Mouse (Mus musculus) lung, embryonic 16.5 days (tissue): Measurements from ENCODE around the gene Hdac5. TPM values are rescaled to one million over a fixed set of nuclear protein-coding genes. Genes with fewer than 3 reads are reported as not detected.

ENCODE experiments used
- ATAC-seq: fragments of 200-750 bp; cut with Nextera tagmentation; 2 replicates; pipeline ENCODE4 v1.8.0; 2017; ENCODE audit warnings: low read depth, mild to moderate bottlenecking, moderate library complexity
- H3K27ac ChIP-seq: fragments of 300-500 bp; sonication (generic); 2 replicates; pipeline ENCODE4 v1.5.1; 2014; ENCODE audit warnings: mild to moderate bottlenecking, control low read depth, low read length
- H3K27me3 ChIP-seq: fragments of 300-500 bp; sonication (generic); 2 replicates; pipeline ENCODE4 v1.6.1; 2014; ENCODE audit warnings: low read depth, low read length, mixed read lengths; ENCODE audit not compliant: control insufficient read depth, insufficient read depth
- H3K36me3 ChIP-seq: fragments of 300-500 bp; sonication (generic); 2 replicates; pipeline ENCODE4 v1.6.1; 2014; ENCODE audit warnings: low read length; ENCODE audit not compliant: control insufficient read depth, insufficient read depth
- H3K4me1 ChIP-seq: fragments of 300-500 bp; sonication (generic); replicated peaks from 2 replicates; pipeline ENCODE4 v1.6.1; 2014; ENCODE audit warnings: low read length, mixed read lengths; ENCODE audit not compliant: control insufficient read depth, insufficient read depth
- H3K4me2 ChIP-seq: fragments of 300-500 bp; sonication (generic); 2 replicates; pipeline ENCODE4 v1.6.1; 2014; ENCODE audit warnings: low read depth, low read length, control low read depth
- H3K4me3 ChIP-seq: fragments of 300-500 bp; sonication (generic); 2 replicates; pipeline ENCODE4 v1.5.1; 2014; ENCODE audit warnings: mild to moderate bottlenecking, low read length, control low read depth
- H3K9ac ChIP-seq: fragments of 300-500 bp; sonication (generic); 2 replicates; pipeline ENCODE4 v1.6.1; 2014; ENCODE audit warnings: low read length, control low read depth
- H3K9me3 ChIP-seq: fragments of 300-500 bp; sonication (generic); 2 replicates; pipeline ENCODE4 v1.6.1; 2016; ENCODE audit warnings: low read length; ENCODE audit not compliant: control insufficient read depth
- WGBS: fragments of 180-500 bp; shearing (Covaris S2); extraction: QIAGEN DNeasy Blood & Tissue Kit; methylation state at CpG from one replicate; pipeline ENCODE4 v1.1.7; 2014; 5-methylcytosine and 5-hydroxymethylcytosine counted together
- polyA plus RNA-seq: library from polyadenylated mRNA; unstranded; fragments of >200 nt; fragmentation: Nextera tagmentation; extraction: Ambion mirVana; gene quantifications from 2 replicates; pipeline ENCODE4 v1.2.1, GENCODE M21; 2015

Gene Hdac5
- polyA plus RNA-seq, 1 experiment from 2014 or later = 70.1 TPM

- peaks cover 55% of the 10 kb centered on the region for H3K36me3 ChIP-seq
- H3K27ac ChIP-seq = no peak overlapping the region
- H3K4me2 ChIP-seq = no peak overlapping the region
- H3K9ac ChIP-seq = no peak overlapping the region
- H3K27me3 ChIP-seq = no peaks in the 10 kb centered on the region
- no peak overlapping the region for H3K4me3 ChIP-seq
- no peak for ATAC-seq
- no peaks in the 10 kb centered on the region for H3K9me3 ChIP-seq
- 65% methylated on average over 6 of the region's 6 CpGs for WGBS
- no peaks in the 10 kb centered on the region for H3K4me1 ChIP-seq
These were observed 31.7 kb downstream of the Hdac5 start for GRCm38 (mm10) chr11:102198245-102198644.

GRCm38 (mm10) chr11:102196018-102196797, 33.8 kb downstream of the Hdac5 start:
- 53% methylated on average over 21 of the region's 21 CpGs for WGBS
- ATAC-seq = peak; percentile 47; the same call in 1 of the 2 replicates
- H3K4me2 ChIP-seq = no peak overlapping the region
- no peak overlapping the region for H3K27ac ChIP-seq
- no peaks in the 10 kb centered on the region for H3K4me1 ChIP-seq
- no peak overlapping the region for H3K4me3 ChIP-seq
- no peak overlapping the region for H3K9ac ChIP-seq
- no peaks in the 10 kb centered on the region for H3K27me3 ChIP-seq
- H3K36me3 ChIP-seq = peaks cover 50% of the 10 kb centered on the region
- H3K9me3 ChIP-seq = no peaks in the 10 kb centered on the region

GRCm38 (mm10) chr11:102193657-102194440, 36.1 kb downstream of the Hdac5 start:
- no peak overlapping the region for H3K4me3 ChIP-seq
- peaks cover 11% of the 10 kb centered on the region for H3K4me1 ChIP-seq
- 82% methylated on average over 9 of the region's 9 CpGs for WGBS
- no peak overlapping the region for H3K4me2 ChIP-seq
- H3K36me3 ChIP-seq = peaks cover 35% of the 10 kb centered on the region
- no peaks in the 10 kb centered on the region for H3K9me3 ChIP-seq
- no peak for ATAC-seq
- no peak overlapping the region for H3K27ac ChIP-seq
- H3K27me3 ChIP-seq = no peaks in the 10 kb centered on the region
- H3K9ac ChIP-seq = no peak overlapping the region

GRCm38 (mm10) chr11:102190848-102191247, 39.1 kb downstream of the Hdac5 start:
- Histone ChIP-seq H3K27me3 (no peaks in the 10 kb centered on the region), H3K27ac (0 out of 2 replicates have a peak overlapping the region, but pooled peaks have one; percentile 9), H3K4me2 (peak overlapping the region; percentile 91), H3K4me3 (no peak overlapping the region), H3K9me3 (no peaks in the 10 kb centered on the region), H3K36me3 (peaks cover 17% of the 10 kb centered on the region), H3K4me1 (peaks cover 13% of the 10 kb centered on the region), H3K9ac (peak overlapping the region; percentile 37; the same call in 1 of the 2 replicates)
- WGBS = 45% methylated on average over 4 of the region's 4 CpGs
- no peak for ATAC-seq

GRCm38 (mm10) chr11:102189461-102190436, 40.2 kb downstream of the Hdac5 start, which contains the start of gene G6pc3:
TSS of gene G6pc3 (plus strand) at chr11:102189620.
- peaks cover 15% of the 10 kb centered on the region for H3K36me3 ChIP-seq
- peak; percentile 83 for ATAC-seq

GRCm38 (mm10) chr11:102188980-102189379, 41.0 kb downstream of the Hdac5 start:
- ATAC-seq = no peak
- peaks cover 21% of the 10 kb centered on the region for H3K4me1 ChIP-seq
- WGBS = 58% methylated on average over 6 of the region's 6 CpGs
- H3K36me3 ChIP-seq = peaks cover 9% of the 10 kb centered on the region
- no peaks in the 10 kb centered on the region for H3K27me3 ChIP-seq
- no peaks in the 10 kb centered on the region for H3K9me3 ChIP-seq
- peak overlapping the region; percentile 72 for H3K4me3 ChIP-seq
- H3K27ac ChIP-seq = no peak overlapping the region
- H3K9ac ChIP-seq = peak overlapping the region; percentile 75
- H3K4me2 ChIP-seq = peak overlapping the region; percentile 91

More at GRCm38 (mm10) chr11:102189461-102190436, 40.2 kb downstream of the Hdac5 start, which contains the start of gene G6pc3:
- Histone ChIP-seq H3K27ac (peak within 1 kb of the TSS; percentile 70), H3K4me1 (peaks cover 17% of the 10 kb centered on the region), H3K27me3 (no peaks in the 10 kb centered on the region), H3K4me3 (peak within 1 kb of the TSS; percentile 72), H3K9me3 (no peaks in the 10 kb centered on the region), H3K4me2 (peak within 1 kb of the TSS; percentile 91), H3K9ac (peak within 1 kb of the TSS; percentile 75)
- under 1% methylated on average over 48 of the region's 50 CpGs for WGBS

GRCm38 (mm10) chr11:102186235-102186634, 43.7 kb downstream of the Hdac5 start:
- H3K36me3 ChIP-seq = peaks cover 3% of the 10 kb centered on the region
- WGBS = 63% methylated on average over 1 of the region's 1 CpGs
- peaks cover 30% of the 10 kb centered on the region for H3K4me1 ChIP-seq
- no peaks in the 10 kb centered on the region for H3K27me3 ChIP-seq
- ATAC-seq = no peak
- H3K4me2 ChIP-seq = no peak overlapping the region
- no peak overlapping the region for H3K4me3 ChIP-seq
- H3K27ac ChIP-seq = no peak overlapping the region
- no peaks in the 10 kb centered on the region for H3K9me3 ChIP-seq
- no peak overlapping the region for H3K9ac ChIP-seq

GRCm38 (mm10) chr11:102185677-102186076, 44.3 kb downstream of the Hdac5 start:
- peak overlapping the region; percentile 94 for H3K4me3 ChIP-seq
- peaks cover 9% of the 10 kb centered on the region for H3K36me3 ChIP-seq
- no peak overlapping the region for H3K9ac ChIP-seq
- no peaks in the 10 kb centered on the region for H3K27me3 ChIP-seq
- H3K4me2 ChIP-seq = peak overlapping the region; percentile 66
- peaks cover 25% of the 10 kb centered on the region for H3K4me1 ChIP-seq
- H3K9me3 ChIP-seq = no peaks in the 10 kb centered on the region
- ATAC-seq = no peak
- no peak overlapping the region; the same call in 1 of the 2 replicates for H3K27ac ChIP-seq
- 39% methylated on average over 3 of the region's 3 CpGs for WGBS
